Mouse (Mus musculus) megakaryocyte, adult 5-6 weeks (primary cell): ENCODE data around the gene Parva. TPM values are rescaled to one million over a fixed set of nuclear protein-coding genes. Genes with fewer than 3 reads are reported as not detected.

Experiments used
- ATAC-seq: 2 replicates; pipeline ENCODE4 v1.8.0; 2016; ENCODE audit warnings: mild to moderate bottlenecking, inconsistent platforms; ENCODE audit not compliant: poor library complexity, severe bottlenecking
- total RNA-seq, 2 experiments: library from RNA; stranded (forward) in 1 of 2; stranded (reverse) in 1 of 2; fragments of 153-499, 151-499 nt in 1 of 2; fragments of 221-1000, 200-1000 nt in 1 of 2; gene quantifications; 2 replicates each; pipeline versions ENCODE4 v1.2.3 to v1.2.4; 2015 to 2017

Gene Parva
- total RNA-seq, 2 experiments from 2014 or later, result not detected

DNA sequence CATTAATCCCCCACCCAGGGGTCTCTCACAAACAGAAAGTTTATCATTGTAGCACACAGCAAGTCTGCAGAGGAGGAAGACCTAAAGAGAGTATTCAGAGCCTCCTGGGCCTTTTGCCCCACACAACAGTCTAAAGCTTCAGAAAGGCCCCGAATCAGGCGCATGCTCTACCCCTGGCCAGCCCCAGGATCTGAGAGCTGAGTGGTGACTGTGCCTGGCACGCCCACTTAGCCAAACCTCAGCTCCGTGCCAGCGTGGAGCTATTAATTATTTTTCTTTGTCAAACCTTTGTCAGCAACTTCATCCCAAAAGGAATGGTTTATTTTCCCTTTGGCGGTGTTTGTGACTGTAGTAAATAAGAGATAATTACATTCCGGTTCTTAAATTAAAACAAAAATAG is 44.0 kb downstream of the Parva start:
- no peak for ATAC-seq

DNA sequence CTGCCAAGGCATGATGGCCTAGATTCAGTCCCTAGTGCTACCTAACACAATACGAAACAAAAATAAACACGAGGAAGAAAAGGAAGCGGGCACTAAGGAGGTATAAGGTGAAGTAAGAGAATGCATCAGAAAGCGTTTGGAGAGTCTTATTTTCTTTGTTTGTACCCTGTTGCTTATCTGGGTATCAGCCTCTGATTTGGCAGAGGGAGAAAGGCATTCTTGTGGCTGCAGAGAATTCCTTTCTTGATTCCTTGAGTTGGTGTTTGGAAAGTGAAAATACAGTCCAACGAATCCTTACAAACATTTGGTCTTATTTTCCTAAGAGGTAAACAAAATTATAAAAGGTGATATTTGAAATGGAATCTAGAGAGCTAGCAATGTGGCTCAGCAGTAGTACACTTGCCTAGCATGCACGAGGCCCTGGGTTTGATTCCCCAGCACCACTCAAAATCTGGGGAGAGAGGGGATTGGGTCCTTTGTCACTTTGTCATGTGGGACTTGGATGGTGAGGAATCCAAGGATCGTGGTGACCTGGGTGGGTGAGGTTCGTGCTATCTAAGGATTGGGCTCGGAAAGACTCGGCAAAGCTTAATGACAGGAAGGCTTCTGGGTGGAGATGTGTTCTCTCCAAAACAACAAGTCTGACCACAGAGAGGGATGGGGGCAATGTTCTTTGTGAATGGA is 44.9 kb downstream of the Parva start:
- ATAC-seq, result no peak

DNA sequence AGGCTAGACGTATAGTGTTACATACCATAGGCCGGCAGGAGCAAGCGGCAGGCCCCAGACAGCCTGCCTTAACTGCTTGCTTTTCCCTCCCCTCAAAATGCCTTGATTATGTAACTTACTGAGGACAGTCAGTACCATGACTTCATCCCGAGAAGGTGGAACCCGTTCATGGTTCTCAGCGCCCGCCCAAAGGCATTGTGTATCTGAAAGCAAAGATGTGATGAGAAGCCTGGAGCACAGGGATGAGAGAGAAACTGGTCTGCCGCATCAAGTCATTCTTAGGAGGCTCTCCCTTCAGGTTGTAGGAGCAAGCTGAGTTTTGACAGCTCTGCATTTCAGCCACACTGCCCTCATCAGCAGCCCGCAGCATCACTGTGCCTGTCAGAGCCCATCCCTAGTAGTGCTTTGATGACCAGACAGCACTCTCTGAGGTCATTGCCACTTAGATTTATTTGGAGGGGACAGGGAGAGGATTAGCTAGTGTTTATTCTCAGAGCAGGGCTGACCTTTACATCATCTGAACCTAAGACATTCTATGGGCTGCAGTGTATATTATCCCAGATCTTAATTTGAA is 45.5 kb downstream of the Parva start:
- no peak for ATAC-seq

GRCm38 (mm10) chr7:112473649-112474435 is 46.5 kb downstream of the Parva start:
- no peak for ATAC-seq

GRCm38 (mm10) chr7:112479116-112479515 is 51.8 kb downstream of the Parva start:
- no peak for ATAC-seq

DNA sequence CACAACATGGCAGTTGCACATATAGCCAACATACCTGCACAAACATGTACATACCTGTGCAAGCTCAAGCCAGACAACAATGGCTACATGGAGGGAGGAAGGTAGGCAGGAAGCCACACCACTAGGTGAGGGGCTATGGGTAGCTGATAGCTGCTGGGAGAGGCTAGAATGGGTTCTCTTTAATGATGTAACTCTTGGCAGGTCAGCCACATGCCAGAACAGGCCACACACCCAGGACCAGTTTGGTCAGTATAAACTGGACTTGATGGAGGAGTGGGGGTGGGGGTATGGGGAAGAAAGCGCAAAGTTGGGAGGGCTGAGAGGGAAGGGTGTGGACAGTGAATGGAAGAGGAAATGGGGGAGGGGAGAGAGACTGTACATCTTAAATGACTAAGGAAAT is 53.7 kb downstream of the Parva start:
- no peak for ATAC-seq

- no peak for ATAC-seq
Observed at GRCm38 (mm10) chr7:112482572-112482971, 55.3 kb downstream of the Parva start.

DNA sequence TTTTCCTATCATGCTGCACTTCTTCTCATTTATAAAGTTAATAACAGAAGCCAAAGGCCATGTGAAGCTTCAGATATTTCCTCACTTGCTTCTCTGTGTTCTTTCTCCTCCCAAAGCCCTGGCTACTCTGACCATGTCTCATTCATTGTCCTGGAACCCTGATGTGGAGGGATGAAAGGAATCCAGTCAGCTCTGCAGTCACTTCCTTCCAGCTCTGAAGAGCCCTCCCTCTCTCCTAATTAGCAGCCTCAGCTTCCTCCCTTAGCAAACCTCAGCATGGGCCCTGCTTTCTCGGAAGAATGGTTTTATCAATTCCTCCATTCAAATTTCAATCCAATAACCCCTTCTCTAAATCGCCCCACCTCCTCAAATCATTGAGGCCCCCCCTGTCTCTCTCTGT is 56.1 kb downstream of the Parva start:
- no peak for ATAC-seq

- no peak for ATAC-seq
Observed at GRCm38 (mm10) chr7:112490825-112491224, 63.5 kb downstream of the Parva start.

DNA sequence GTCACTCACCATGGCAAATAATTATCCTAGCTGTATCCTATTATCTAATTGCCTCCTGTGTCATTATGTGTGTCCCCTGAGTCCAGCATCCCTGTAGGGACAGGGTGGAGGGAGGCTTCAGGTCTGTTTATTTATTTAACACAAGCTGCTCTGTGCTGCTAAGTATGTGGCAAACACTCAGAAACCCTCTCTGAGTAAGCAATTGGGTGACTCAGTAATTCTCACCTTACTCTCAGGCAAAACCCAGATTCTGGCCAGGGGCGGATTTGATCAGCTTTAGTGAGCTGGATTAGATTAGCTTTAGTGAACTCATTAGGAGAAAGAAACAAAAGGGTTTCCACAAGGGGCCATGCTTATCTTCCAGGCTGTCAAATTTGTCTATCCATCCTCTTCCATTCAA is 64.4 kb downstream of the Parva start:
- ATAC-seq, result no peak

GRCm38 (mm10) chr7:112495950-112496349 is 68.6 kb downstream of the Parva start:
- ATAC-seq, result no peak

- ATAC-seq, result no peak
Observed at GRCm38 (mm10) chr7:112496921-112497320, 69.6 kb downstream of the Parva start.

DNA sequence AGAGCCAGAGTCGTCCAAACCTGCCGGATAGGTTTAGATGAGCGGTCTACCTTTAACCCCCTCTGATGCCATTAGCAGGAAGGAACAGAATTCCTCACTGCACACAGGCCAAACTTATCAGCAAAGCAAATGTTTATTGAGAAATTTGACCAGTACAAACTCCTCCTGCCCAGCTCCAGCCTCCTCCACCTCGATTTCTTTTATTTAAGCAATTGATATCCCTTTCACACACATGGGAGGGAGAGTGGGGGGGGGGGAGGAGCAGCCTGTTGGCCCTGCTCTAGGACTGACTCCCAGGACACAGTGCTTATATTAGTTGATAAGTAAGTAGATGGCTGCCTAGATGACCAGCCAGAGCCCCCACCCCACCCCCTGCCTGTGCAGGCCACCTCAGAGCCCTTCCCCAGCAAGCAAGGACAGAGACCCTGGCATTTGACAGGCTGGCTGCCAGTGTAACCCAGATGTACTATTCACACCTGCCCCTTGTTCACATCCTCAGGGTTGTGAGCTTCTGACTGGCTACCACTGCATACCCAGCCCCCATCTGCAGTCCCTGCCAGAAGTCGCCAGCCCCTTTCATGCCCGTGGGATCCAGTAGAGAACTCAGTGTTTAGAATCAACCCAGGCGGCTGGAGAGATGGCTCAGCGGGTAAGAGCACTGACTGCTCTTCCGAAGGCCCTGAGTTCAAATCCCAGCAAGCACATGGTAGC is 71.4 kb downstream of the Parva start:
- ATAC-seq, result no peak

GRCm38 (mm10) chr7:112499453-112500133 is 72.3 kb downstream of the Parva start:
- ATAC-seq, result no peak

GRCm38 (mm10) chr7:112500134-112500490 is 72.8 kb downstream of the Parva start:
- no peak for ATAC-seq

DNA sequence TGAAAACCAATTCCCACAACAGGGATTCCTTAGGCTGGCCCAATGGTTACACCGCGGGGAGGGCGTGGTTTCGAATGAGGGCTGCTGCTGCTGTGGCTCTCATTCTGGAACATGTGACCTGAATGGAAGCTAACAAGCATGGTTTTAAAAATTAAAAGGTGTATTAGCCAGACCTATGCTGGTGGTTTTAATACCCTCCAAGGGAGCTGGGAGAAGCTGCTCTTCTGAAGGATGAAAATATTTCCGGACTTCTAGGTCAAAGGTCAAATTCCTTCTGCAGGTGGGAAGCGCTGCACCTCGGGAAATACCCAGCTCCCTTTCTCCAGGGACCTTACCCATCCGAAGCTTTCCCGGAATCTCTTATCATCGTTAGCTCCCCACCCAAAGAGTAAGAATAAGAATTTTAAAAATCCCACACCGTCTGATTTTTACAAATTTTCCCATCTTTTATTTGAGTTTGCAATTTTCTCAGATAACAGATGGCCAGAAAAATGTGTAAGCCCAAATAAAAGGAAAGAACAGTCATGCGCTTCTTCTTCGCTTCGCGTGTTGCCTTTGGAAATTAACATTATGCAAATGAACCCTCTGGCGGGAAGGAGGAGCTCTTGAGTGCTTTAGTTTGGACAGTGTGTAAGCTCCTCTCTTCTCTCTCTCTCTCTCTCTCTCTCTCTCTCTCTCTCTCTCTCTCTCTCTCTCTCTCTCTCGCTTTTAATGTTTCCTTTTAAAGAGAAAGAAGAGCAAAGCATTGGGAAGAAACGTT is 74.9 kb downstream of the Parva start:
- no peak for ATAC-seq

DNA sequence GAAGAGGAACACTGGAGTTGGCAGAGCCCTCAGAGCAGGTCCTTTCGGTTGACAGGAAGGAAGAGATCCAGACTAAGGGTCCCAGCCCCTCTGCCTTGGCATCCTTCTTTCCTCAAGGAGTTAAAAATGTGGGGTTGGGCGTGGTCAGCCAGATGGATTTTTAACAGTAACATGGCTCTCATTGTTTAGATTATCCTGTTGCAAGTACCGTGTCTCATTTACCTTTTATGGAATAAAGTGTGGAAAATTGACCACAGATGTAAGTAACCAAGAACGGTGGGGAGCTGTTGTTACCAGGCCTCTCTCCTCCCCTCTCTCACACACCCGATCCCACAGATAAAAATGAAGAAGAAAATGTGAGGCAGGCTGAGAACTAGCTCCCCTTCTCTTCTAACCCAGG is 75.5 kb downstream of the Parva start:
- no peak for ATAC-seq

GRCm38 (mm10) chr7:112503448-112503847 is 76.1 kb downstream of the Parva start:
- ATAC-seq, result no peak

GRCm38 (mm10) chr7:112503917-112504316 is 76.6 kb downstream of the Parva start:
- no peak for ATAC-seq

GRCm38 (mm10) chr7:112509107-112509506 is 81.8 kb downstream of the Parva start:
- no peak for ATAC-seq
